Mouse (Mus musculus) myocyte (in vitro differentiated cells): ENCODE data around the gene Itih5.

ENCODE experiments used
- CEBPB ChIP-seq: IDR thresholded peaks from 2 replicates; pipeline ENCODE4 v1.6.1; 2011; ENCODE audit warnings: mild to moderate bottlenecking, moderate library complexity; ENCODE audit not compliant: poor library complexity, insufficient read depth, severe bottlenecking
- E2F4 ChIP-seq: IDR thresholded peaks from one replicate; pipeline ENCODE4 v1.6.1; 2011; ENCODE audit warnings: mild to moderate bottlenecking, control low read depth, moderate library complexity; ENCODE audit not compliant: insufficient read depth
- MAX ChIP-seq: IDR thresholded peaks from one replicate; pipeline ENCODE4 v1.6.1; 2011; ENCODE audit warnings: low read depth, mild to moderate bottlenecking, control low read depth
- MYOG ChIP-seq, 3 experiments: IDR thresholded peaks; one replicate each; pipeline ENCODE4 v1.6.1; 2011; ENCODE audit warnings: control low read depth in 2 of 3, low read depth in 2 of 3, mild to moderate bottlenecking in 2 of 3; ENCODE audit not compliant: insufficient read length in 2 of 3, control insufficient read depth in 1 of 3, insufficient read depth in 1 of 3
- POLR2A ChIP-seq: IDR thresholded peaks from one replicate; pipeline ENCODE4 v1.6.1; 2011; ENCODE audit warnings: low read depth, mild to moderate bottlenecking, control low read depth, moderate library complexity; ENCODE audit not compliant: insufficient read length
- POLR2AphosphoS2 ChIP-seq: IDR thresholded peaks from one replicate; pipeline ENCODE4 v1.6.1; 2011; ENCODE audit warnings: low read depth, control low read depth; ENCODE audit not compliant: insufficient read length
- REST ChIP-seq: IDR thresholded peaks from one replicate; pipeline ENCODE4 v1.6.1; 2011; ENCODE audit warnings: mild to moderate bottlenecking, control low read depth, moderate library complexity; ENCODE audit not compliant: insufficient read depth, insufficient read length
- TCF12 ChIP-seq: IDR thresholded peaks from one replicate; pipeline ENCODE4 v1.6.1; 2011; ENCODE audit warnings: mild to moderate bottlenecking, control low read depth; ENCODE audit not compliant: poor library complexity, insufficient read depth, severe bottlenecking

DNA sequence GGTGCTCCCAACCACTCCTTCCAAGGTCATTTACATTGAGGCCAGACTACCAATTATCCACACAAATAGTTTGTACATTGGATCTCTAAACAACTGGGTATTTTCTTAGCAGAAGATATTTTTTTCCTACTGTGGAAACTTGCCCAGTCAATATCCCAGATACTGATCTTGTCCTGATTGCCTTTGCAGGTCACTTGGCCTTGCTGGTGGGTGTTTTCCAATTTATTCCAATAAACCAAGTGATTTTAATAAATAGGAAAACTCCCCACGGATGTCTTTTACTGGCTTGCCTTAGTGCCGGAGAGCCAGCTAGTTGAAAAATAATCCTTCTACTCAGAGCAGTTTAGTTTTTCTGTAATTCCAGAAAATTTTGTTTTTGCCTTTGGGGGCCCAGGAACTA, 98.6 kb downstream of the Itih5 start:
- TF ChIP-seq REST (no peak), CEBPB (no peak), POLR2A (no peak), E2F4 (no peak), MYOG (IDR thresholded peaks at IDR 0.05; ENCODE audit: control insufficient read depth in 1 of 3, insufficient read depth in 1 of 3, insufficient read length in 2 of 3, low read depth in 2 of 3) (no peak), MAX (no peak), TCF12 (no peak), POLR2AphosphoS2 (no peak)
